Mouse (Mus musculus): ENCODE data around the gene Ndufb7. TPM values are rescaled to one million over a fixed set of nuclear protein-coding genes. Genes with fewer than 3 reads are reported as not detected.
"Not testable (repeated sequence)": the region's sequence is repeated elsewhere in the genome, so short reads cannot be mapped to it uniquely, and the experiment has no call there.

The Ndufb7 gene
- polyA plus RNA-seq, 1 experiment from 2014 or later = 367 TPM

DNA sequence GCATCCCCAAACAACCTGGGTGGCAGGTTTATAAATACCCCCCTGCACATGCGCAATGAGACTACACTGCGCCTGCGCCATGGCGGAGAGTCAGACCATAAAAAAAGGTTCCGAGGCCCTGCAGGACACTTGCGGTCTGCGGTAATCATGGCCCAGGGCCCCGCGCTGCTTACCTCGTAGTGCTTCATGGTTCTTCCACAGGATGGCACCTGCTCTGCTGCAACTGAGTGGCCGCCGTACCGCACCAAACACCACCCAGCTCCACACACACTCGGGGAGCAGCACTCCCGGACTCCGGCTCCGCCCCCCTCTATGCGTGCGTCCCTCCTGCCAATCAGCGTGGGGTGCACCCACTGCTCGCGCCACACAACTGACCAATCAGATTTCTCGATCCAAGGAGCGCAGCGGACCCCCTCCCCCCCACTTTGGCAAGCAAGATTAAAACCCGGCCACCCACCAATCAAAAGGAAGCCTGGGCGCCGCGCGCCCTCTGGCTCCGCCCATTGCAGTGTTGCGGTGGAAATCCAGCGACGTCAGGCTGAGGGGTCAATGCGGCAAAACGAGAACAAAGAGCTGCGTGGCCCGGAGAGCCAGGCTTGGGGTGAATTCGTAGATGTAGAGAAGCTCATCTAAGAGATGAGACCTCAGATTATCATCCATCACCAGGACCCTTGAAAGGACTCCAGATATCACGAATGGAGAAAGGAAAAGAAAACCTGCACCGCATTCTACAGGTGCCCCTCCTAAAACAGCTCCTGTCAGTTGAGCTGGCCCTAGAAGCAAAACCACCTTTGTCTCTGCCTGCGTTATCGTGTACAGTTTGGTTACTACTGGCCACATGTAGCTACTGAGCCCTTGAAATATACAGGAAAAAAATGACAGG lies 27.9 kb downstream of the Ndufb7 start:
- H3K4me2 ChIP-seq (ENCODE audit: low read length) = peak overlapping the region; percentile 88
- H3K9ac ChIP-seq (ENCODE audit: low read depth, low read length) = peak overlapping the region; percentile 94
- H3K27me3 ChIP-seq (replicated peaks; ENCODE audit: control insufficient read depth, insufficient read depth, low read length) = no peaks in the 10 kb centered on the region
- no peaks in the 10 kb centered on the region for H3K36me3 ChIP-seq (ENCODE audit: control insufficient read depth, insufficient read depth, low read length)
- WGBS = under 1% methylated on average over 43 of the region's 43 CpGs
- peak overlapping the region; percentile 96 for H3K27ac ChIP-seq (ENCODE audit: low read depth, low read length)
- H3K9me3 ChIP-seq (ENCODE audit: control insufficient read depth, low read length) = no peaks in the 10 kb centered on the region
- peak overlapping the region; percentile 95 for H3K4me3 ChIP-seq (ENCODE audit: low read length)
- peaks cover 35% of the 10 kb centered on the region for H3K4me1 ChIP-seq (ENCODE audit: control insufficient read depth, insufficient read depth, low read depth, low read length)
- peak; percentile 98 for ATAC-seq

DNA sequence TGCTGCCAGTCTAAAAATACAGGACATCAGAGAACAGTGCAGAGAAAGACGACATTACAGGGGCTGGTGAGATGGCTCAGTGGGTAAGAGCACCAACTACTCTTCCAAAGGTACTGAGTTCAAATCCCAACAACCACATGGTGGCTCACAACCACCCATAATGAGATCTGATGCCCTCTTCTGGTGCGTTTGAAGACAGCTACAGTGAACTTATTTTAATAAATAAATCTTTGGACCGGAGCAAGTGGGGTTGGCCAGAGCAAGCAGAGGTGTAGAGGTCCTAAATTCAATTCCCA lies 28.5 kb downstream of the Ndufb7 start:
- Histone ChIP-seq H3K4me2 (ENCODE audit: low read length) (peak overlapping the region; percentile 64), H3K9ac (ENCODE audit: low read depth, low read length) (peak overlapping the region; percentile 69), H3K4me3 (ENCODE audit: low read length) (peak overlapping the region; percentile 95), H3K4me1 (ENCODE audit: control insufficient read depth, insufficient read depth, low read depth, low read length) (peaks cover 30% of the 10 kb centered on the region), H3K27ac (ENCODE audit: low read depth, low read length) (peak overlapping the region; percentile 96)
- ATAC-seq; H3K27me3 ChIP-seq (replicated peaks; ENCODE audit: control insufficient read depth, insufficient read depth, low read length); H3K9me3 ChIP-seq (ENCODE audit: control insufficient read depth, low read length); H3K36me3 ChIP-seq (ENCODE audit: control insufficient read depth, insufficient read depth, low read length): not testable (repeated sequence)
- WGBS = 55% methylated on average over 3 of the region's 3 CpGs

GRCm38 (mm10) chr8:83596369-83596768 lies 29.9 kb downstream of the Ndufb7 start:
- no peak overlapping the region for H3K4me2 ChIP-seq (ENCODE audit: low read length)
- H3K27me3 ChIP-seq (replicated peaks; ENCODE audit: control insufficient read depth, insufficient read depth, low read length) = no peaks in the 10 kb centered on the region
- H3K4me3 ChIP-seq (ENCODE audit: low read length) = no peak overlapping the region
- 20% methylated on average over 3 of the region's 3 CpGs for WGBS
- no peaks in the 10 kb centered on the region for H3K9me3 ChIP-seq (ENCODE audit: control insufficient read depth, low read length)
- H3K9ac ChIP-seq (ENCODE audit: low read depth, low read length) = no peak overlapping the region
- no peak overlapping the region for H3K27ac ChIP-seq (ENCODE audit: low read depth, low read length)
- H3K4me1 ChIP-seq (ENCODE audit: control insufficient read depth, insufficient read depth, low read depth, low read length) = peaks cover 18% of the 10 kb centered on the region
- no peaks in the 10 kb centered on the region for H3K36me3 ChIP-seq (ENCODE audit: control insufficient read depth, insufficient read depth, low read length)
- no peak for ATAC-seq

DNA sequence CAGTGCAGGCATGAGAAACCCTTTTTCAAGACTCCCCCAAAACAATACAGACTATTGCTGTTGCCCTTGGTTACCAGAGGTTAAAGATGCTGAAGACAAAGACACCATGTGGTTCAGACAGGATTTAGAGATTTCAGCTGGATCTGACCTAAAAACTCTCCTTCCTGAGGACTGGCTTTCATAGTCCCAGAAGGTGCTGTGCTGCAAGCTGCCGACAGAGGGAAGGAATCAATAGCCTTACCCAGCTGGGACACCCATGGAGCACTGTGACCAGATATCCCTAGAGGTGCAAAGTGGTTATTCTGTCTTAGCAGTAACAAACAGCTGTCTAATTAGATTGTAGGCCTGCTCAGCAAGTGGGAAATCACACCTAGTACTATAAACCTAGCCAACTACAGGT lies 31.7 kb downstream of the Ndufb7 start:
- peaks cover 2% of the 10 kb centered on the region; the same call in 1 of the 2 replicates for H3K4me1 ChIP-seq (ENCODE audit: control insufficient read depth, insufficient read depth, low read depth, low read length)
- H3K4me2 ChIP-seq (ENCODE audit: low read length) = no peak overlapping the region
- no peak for ATAC-seq
- H3K9me3 ChIP-seq (ENCODE audit: control insufficient read depth, low read length) = no peaks in the 10 kb centered on the region
- H3K27ac ChIP-seq (ENCODE audit: low read depth, low read length) = no peak overlapping the region
- H3K4me3 ChIP-seq (ENCODE audit: low read length) = no peak overlapping the region
- no peaks in the 10 kb centered on the region for H3K27me3 ChIP-seq (replicated peaks; ENCODE audit: control insufficient read depth, insufficient read depth, low read length)
- H3K36me3 ChIP-seq (ENCODE audit: control insufficient read depth, insufficient read depth, low read length) = no peaks in the 10 kb centered on the region
- no peak overlapping the region for H3K9ac ChIP-seq (ENCODE audit: low read depth, low read length)
- WGBS = 0% methylated on average over 1 of the region's 1 CpGs

DNA sequence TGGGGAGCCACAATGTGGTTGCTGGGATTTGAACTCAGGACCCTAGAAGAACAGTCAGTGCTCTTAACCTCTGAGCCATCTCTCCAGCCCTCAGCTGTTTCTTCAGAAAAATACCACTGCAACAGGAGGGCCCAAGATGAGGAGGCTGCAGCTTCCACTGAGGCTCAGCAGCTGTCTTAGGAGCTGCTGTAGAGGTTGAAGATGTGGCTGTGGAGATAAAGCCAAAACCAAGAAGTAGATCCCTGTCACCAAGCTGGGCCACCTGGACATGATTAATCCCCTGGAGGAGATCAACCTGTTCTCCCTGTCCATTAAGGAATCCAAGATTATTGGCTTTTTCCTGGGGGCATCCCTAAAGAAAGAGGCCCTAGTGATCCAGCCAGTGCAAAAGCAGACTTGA lies 33.3 kb downstream of the Ndufb7 start:
- Histone ChIP-seq H3K27ac (ENCODE audit: low read depth, low read length) (no peak overlapping the region), H3K4me2 (ENCODE audit: low read length) (no peak overlapping the region), H3K9ac (ENCODE audit: low read depth, low read length) (no peak overlapping the region), H3K4me1 (ENCODE audit: control insufficient read depth, insufficient read depth, low read depth, low read length) (0 out of 2 replicates have a peak, but pooled peaks cover under 1% of the 10 kb centered on the region), H3K36me3 (ENCODE audit: control insufficient read depth, insufficient read depth, low read length) (no peaks in the 10 kb centered on the region), H3K9me3 (ENCODE audit: control insufficient read depth, low read length) (no peaks in the 10 kb centered on the region), H3K4me3 (ENCODE audit: low read length) (no peak overlapping the region), H3K27me3 (replicated peaks; ENCODE audit: control insufficient read depth, insufficient read depth, low read length) (no peaks in the 10 kb centered on the region)
- ATAC-seq = no peak

DNA sequence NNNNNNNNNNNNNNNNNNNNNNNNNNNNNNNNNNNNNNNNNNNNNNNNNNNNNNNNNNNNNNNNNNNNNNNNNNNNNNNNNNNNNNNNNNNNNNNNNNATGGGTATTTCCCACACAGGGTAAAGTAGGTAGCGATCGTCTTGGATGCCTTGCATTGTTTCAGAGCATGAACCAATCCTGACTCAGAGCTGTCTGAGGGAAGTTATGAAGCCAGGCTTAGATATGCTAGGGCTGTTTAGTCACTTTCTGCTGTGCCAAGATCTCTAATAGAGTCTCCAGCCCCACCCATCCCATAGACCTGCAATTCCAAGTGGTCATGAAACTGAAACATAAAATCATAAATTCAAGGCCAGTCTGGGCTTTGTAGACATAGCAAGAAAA lies 36.2 kb downstream of the Ndufb7 start:
- Histone ChIP-seq H3K27ac (ENCODE audit: low read depth, low read length) (no peak overlapping the region), H3K4me2 (ENCODE audit: low read length) (no peak overlapping the region), H3K4me1 (ENCODE audit: control insufficient read depth, insufficient read depth, low read depth, low read length) (peaks cover 4% of the 10 kb centered on the region; the same call in 1 of the 2 replicates), H3K36me3 (ENCODE audit: control insufficient read depth, insufficient read depth, low read length) (no peaks in the 10 kb centered on the region), H3K27me3 (replicated peaks; ENCODE audit: control insufficient read depth, insufficient read depth, low read length) (no peaks in the 10 kb centered on the region), H3K9ac (ENCODE audit: low read depth, low read length) (no peak overlapping the region), H3K4me3 (ENCODE audit: low read length) (no peak overlapping the region), H3K9me3 (ENCODE audit: control insufficient read depth, low read length) (no peaks in the 10 kb centered on the region)
- no peak for ATAC-seq
- 84% methylated on average over 2 of the region's 2 CpGs for WGBS

DNA sequence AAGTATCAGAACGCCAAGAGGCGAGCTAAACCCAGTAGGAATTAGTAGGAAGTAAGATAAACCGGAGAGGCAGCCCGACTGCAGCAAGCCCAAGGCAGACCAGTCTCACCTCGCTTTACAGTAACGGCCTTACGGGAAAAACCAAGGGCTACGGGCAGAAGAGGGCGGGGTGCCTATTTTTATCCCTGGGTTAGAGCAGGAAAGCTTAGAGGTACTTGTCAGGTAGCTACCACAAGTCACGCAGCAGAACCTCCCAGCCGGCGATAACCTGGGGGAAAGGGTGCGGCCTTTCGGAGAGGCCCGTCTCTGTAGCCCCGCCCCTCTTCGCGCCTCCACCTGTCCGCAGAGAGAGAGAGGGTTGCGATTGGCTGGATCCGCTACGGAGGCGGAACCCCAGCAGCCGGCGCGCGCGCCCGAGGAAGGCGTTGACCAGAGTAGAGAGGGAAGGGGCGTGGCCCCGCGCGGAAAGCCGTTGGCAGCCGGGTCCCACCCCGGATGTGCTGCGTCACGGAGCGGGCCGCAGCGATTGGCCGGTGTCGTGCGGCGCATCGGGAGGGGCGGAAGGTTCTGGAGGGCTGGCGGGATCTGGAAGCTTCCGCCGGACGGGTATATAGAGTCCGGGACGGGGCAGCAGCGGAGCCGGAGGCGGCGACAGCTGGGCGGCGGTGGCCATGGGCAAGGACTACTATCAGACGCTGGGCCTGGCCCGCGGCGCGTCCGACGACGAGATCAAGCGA lies 41.4 kb downstream of the Ndufb7 start, which contains the start of the genes Tecr and Dnajb1:
TSS of gene Tecr (minus strand) at position 311 of the 737 bp plus-strand sequence.
TSS of gene Dnajb1 (plus strand) at position 533 of the 737 bp plus-strand sequence.
- peaks cover 21% of the 10 kb centered on the region for H3K36me3 ChIP-seq (ENCODE audit: control insufficient read depth, insufficient read depth, low read length)
- H3K4me3 ChIP-seq (ENCODE audit: low read length) = peak within 1 kb of the TSS; percentile 68
- peak; percentile 96 for ATAC-seq
- peak within 1 kb of the TSS; percentile 82 for H3K9ac ChIP-seq (ENCODE audit: low read depth, low read length)
- H3K27ac ChIP-seq (ENCODE audit: low read depth, low read length) = peak within 1 kb of the TSS; percentile 96
- H3K4me2 ChIP-seq (ENCODE audit: low read length) = peak within 1 kb of the TSS; percentile 86
- under 1% methylated on average over 61 of the region's 69 CpGs for WGBS
- peaks cover 18% of the 10 kb centered on the region for H3K4me1 ChIP-seq (ENCODE audit: control insufficient read depth, insufficient read depth, low read depth, low read length)
- H3K9me3 ChIP-seq (ENCODE audit: control insufficient read depth, low read length) = no peaks in the 10 kb centered on the region
- H3K27me3 ChIP-seq (replicated peaks; ENCODE audit: control insufficient read depth, insufficient read depth, low read length) = no peaks in the 10 kb centered on the region

DNA sequence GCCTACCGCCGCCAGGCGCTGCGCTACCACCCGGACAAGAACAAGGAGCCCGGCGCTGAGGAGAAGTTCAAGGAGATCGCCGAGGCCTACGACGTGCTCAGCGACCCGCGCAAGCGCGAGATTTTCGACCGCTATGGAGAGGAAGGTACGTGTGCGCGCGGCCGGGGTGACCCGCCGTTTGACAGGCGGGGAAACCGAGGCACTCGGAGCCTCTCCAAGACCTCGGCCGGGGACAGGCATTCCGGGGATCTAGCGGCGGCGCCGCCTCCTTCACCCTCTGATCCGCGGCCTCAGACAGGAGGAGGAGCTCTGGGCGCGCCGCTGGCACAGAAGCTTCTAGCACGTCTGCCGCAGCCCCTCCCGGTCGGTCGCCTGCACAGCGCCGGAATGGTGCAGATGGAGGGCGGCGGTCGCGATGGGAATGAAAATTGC lies 41.9 kb downstream of the Ndufb7 start:
- under 1% methylated on average over 51 of the region's 51 CpGs for WGBS
- peak; percentile 80 for ATAC-seq
- H3K9ac ChIP-seq (ENCODE audit: low read depth, low read length) = peak overlapping the region; percentile 82
- H3K4me3 ChIP-seq (ENCODE audit: low read length) = peak overlapping the region; percentile 68
- H3K27me3 ChIP-seq (replicated peaks; ENCODE audit: control insufficient read depth, insufficient read depth, low read length) = no peaks in the 10 kb centered on the region
- H3K4me1 ChIP-seq (ENCODE audit: control insufficient read depth, insufficient read depth, low read depth, low read length) = peaks cover 18% of the 10 kb centered on the region
- H3K9me3 ChIP-seq (ENCODE audit: control insufficient read depth, low read length) = no peaks in the 10 kb centered on the region
- peak overlapping the region; percentile 86 for H3K4me2 ChIP-seq (ENCODE audit: low read length)
- peak overlapping the region; percentile 96 for H3K27ac ChIP-seq (ENCODE audit: low read depth, low read length)
- H3K36me3 ChIP-seq (ENCODE audit: control insufficient read depth, insufficient read depth, low read length) = peaks cover 22% of the 10 kb centered on the region

GRCm38 (mm10) chr8:83609086-83609485 lies 42.6 kb downstream of the Ndufb7 start:
- no peaks in the 10 kb centered on the region for H3K27me3 ChIP-seq (replicated peaks; ENCODE audit: control insufficient read depth, insufficient read depth, low read length)
- peak overlapping the region; percentile 68 for H3K4me3 ChIP-seq (ENCODE audit: low read length)
- peaks cover 23% of the 10 kb centered on the region for H3K36me3 ChIP-seq (ENCODE audit: control insufficient read depth, insufficient read depth, low read length)
- H3K4me2 ChIP-seq (ENCODE audit: low read length) = peak overlapping the region; percentile 86
- 35% methylated on average over 9 of the region's 9 CpGs for WGBS
- no peak for ATAC-seq
- H3K4me1 ChIP-seq (ENCODE audit: control insufficient read depth, insufficient read depth, low read depth, low read length) = peaks cover 18% of the 10 kb centered on the region
- no peaks in the 10 kb centered on the region for H3K9me3 ChIP-seq (ENCODE audit: control insufficient read depth, low read length)
- peak overlapping the region; percentile 96 for H3K27ac ChIP-seq (ENCODE audit: low read depth, low read length)
- peak overlapping the region; percentile 82 for H3K9ac ChIP-seq (ENCODE audit: low read depth, low read length)

Data from hindbrain, embryonic 16.5 days (tissue).